Mouse (Mus musculus): Measurements from ENCODE around the gene Cdh8.
"Not testable (repeated sequence)": the region's sequence is repeated elsewhere in the genome, so short reads cannot be mapped to it uniquely, and the experiment has no call there.

Gene Cdh8

DNA sequence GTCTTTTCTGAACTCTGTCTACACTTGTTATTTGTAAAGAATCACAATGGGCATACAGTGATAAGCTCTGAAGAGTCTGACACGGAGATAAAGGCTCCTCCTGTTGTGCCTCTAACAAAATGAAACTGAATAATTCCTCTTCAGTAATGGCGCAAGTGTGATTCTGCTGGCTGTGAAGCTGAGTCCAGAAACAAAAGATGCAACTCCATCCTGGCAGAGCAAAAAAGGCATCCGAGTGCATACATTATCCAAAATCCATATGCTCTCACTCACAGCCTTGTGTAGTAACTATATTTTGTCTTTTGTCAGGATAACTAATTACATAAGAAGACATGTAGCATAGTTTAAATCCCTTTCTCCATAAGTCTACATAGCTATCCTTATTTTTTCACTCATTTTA is 149.1 kb downstream of the Cdh8 start:
- DNase-seq: no peak

DNA sequence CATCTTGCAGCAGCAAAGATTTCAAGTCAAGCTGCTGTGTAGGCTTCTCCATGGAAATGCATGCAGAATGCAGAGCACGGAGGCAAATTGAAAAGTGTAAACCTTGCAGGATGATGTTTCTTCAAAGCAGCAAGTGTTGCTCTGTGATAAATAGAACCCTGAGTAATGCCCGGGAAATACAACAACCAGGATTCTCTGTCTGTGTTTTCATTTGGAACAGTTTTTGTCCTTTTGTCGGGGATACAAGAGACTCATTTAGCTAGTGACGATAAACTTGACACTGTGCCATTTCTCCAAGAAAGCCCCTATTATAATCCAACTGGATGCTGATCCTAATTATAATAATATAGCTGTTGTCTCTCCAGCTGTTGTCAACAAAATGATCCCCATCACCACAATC is 181.9 kb downstream of the Cdh8 start:
- DNase-seq: no peak

DNA sequence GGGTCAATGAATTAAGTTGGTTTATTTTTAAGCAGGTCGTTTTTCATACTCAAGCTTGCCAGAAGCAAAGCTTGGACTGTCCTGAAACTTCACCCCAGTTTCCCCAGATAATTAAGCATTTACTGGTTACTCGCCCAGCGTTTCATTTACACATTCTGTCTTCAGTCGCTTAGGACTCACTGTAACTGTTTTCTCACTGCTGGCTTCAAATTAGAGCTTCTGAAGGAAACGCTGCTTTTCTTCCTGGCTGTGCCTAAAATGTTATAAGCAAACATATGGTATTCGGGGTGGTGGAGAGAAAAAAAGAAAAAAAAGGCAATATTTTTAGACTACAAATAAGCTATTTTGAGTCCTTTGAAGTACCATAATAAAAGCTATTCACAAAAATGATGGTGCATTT is 192.6 kb downstream of the Cdh8 start:
- DNase-seq: no peak

DNA sequence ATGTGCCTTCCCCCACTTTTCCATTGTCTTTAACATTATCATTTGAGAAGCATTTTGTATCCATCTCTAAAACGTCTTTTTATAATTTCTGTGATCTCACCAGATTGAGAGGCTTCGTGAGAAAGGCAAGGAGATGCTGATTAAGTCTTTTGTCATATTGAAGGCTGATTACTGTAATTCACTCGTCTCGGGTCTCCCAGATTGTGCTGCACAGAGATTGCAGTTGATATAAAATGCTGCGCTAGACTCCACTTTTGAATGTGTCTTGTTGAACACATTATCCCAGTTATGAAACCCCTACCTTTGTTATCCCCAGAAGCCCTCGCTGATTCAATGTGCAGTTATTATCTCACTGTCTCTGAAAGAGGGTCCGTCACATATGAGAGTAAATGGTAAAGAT is 211.1 kb downstream of the Cdh8 start:
- no peak for DNase-seq

DNA sequence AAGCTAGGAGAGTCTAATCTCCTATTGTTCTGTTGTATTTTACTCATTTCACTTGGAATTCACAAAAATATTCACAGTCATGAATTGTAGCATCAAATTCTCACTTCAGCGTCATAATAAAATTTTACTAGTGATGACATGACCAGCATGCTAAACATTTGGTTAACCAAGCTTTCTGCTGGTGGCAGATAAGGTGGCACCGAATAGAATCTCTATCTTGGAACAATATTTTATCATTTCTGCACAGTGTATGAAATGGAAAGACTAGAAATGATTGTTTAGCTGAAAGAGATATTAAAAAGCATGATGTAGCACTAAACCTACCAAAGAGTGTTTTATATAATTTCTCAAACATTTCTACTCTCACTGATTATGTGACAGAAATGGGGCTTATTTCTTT is 225.6 kb downstream of the Cdh8 start:
- no peak for DNase-seq

DNA sequence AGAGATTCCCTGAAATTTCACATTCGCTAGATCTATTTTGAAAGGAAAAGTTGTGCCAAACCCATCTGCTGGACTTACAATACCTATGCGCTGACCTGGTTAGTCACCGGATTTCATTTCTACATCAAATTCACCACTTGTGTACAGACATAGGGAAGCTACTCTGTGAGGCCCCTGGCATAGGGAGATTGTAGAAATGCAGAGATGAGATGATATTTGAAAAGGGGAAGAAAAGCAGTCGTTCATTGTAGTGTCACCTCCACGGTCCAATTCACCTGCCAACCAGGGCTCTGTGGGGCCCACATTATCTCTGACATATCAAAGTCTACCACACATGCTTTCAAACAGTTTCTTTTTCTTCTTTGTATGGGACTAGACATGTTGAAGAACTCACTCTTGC is 229.4 kb downstream of the Cdh8 start:
- no peak for DNase-seq

DNA sequence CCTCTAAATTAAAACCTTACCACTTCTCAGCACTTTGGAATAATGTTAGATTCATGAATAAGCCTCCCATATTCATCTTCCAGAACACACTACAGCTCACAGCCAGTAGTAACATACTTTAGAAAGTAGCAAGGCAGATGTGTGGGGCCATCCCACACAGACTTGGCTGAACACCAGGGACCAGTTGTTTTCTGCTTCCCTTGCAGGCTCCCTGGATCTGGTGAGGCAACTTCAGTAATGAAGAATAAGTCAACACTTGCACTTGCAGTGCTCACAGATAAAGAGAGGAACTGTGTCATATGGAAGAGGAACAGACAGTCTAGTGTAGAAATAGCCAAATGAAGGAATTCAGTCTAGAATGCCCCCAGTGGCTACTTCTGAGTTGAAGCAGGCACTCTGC is 232.1 kb downstream of the Cdh8 start:
- DNase-seq: no peak

DNA sequence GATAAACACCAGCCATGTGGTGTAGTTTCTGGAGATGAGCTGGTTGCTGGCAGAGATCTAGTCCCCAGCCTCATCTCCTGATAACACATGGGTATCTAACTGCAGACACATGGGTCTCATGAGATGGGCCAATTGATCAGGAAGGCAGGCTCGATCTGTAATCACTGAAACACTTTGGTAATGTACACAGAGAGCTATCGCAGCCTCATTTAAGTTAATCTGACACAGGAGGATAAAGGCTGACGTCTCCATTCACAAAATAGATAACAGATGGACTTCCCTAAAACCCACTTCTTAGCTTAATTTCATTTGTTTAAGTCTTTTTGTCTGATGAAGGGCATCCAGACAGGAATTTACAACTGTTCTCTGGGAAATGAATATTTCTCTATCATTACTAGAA is 249.3 kb downstream of the Cdh8 start:
- DNase-seq: no peak

DNA sequence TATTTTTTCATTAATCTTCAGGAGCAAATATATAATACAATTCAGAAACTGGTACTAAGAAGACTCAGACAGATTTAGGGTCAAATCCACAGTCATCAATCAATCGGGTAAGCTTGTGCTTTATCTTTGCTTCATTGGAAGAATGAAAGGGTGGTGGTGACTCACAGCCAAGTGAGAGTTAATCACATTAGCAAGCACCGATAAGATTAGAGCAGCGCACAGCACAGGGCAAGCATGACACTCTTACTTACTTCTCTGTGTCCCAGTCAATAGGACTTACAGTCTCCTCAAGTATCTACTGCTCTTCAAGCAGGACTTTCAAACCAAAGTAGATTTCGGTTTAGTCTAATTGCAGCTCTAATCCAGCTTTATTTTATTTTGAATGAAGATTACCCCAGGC is 254.6 kb downstream of the Cdh8 start:
- no peak for DNase-seq

DNA sequence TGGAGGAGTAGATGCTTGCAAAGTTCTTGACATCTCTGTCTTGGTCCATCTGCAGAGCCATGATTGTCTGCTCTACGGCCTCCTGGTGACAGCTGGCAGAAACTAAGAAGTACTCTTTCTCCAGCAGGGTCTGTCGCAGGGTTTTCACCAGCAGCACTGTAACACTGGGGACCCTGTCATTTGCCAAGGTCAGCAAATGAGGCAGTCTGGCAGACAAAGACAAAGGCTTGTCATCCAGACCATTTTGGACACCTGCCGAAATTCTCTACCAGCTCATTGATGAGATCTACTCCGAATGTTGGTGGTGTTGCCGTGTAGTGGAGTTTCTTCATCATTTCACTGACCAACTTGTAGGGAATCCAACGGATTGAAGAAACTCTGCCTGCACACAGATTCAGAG is 270.8 kb downstream of the Cdh8 start:
- DNase-seq: no peak

DNA sequence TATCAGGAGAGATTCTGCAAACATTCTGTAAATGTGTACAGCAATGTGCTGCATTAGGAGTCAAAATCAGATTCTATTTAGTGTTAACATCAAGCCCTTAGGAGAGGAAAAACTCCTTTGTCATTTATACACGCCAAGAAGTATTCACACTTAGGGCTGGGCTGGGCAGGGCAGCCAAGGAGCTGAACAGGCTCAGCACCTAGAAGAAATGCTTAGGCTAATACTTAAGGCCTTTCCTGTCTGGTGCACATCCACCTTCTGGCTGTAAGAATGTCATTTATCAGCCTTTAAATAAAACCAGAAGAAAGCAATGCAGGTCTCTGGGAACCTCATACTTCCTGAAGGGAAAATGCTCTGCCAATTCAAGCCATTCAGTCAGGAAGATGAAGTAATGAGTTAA is 271.5 kb downstream of the Cdh8 start:
- DNase-seq: not testable (repeated sequence)

DNA sequence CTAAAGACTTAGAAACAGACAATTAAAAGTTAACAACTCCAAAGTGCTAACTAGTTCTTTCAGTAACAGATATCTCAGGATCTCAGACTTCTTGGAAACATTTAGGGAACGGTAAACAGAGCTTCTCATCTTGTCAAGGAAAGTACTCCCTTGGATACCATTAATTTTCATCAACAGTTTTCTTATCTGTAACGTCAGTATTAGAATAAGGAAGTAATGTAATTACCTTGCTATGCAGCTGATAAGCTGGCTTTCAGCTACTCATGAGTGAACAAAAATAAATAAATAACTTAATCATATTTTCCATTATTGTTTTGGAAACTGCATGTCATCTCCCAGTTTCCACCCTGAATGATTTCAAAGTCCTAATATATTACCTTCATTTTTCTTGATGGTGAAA is 317.8 kb downstream of the Cdh8 start:
- no peak for DNase-seq

DNA sequence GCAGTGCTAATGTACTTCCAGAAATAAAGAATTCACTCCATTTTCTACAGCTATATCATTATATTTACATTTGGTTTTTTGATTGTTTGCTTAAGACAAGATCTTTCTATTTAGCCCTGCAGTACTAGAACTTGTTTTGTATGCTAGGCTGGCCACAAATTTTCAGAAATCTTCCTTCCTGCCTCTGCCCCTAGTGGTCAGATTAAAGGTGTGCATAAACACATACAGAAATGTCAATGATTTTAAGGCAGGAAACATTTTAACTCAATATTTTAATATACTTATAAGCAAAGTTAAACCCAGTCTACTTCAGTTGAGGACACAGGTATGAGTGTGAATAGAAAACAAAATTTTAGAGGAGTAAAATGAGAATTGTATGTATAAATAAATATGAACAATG is 364.9 kb downstream of the Cdh8 start:
- DNase-seq: no peak

DNA sequence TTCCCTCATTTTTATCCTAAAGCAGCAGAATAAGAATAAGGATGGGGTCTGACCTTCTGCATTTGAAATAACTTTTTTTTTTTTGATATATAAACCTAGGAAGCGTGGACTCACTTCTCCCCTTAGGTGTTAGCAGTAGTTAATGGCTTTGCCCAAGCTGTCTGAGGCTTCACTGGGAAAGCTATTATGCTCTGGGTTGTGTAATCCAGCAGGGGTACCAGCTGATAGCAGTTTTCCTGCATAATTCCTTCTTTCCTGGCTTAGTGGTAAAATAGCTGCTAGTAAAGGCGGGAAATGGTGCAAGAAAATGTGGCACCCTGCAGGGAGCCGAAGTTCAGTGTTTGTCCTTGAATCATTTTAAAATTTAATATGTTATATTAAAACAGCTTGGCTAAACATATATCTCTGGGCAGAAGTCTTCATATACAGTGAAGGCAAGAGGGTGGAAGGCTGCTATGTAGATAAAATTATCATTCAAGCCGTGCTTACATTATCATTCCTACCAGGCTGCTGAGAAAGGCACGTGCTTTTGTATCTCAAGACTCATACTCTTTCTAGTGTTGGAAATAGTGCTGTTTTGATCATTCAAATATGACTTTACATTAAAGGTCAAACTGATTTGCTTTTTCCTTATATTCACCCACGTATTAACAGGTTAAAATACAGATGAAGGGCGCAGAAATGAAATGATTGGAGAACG is 367.5 kb downstream of the Cdh8 start:
- DNase-seq: no peak

DNA sequence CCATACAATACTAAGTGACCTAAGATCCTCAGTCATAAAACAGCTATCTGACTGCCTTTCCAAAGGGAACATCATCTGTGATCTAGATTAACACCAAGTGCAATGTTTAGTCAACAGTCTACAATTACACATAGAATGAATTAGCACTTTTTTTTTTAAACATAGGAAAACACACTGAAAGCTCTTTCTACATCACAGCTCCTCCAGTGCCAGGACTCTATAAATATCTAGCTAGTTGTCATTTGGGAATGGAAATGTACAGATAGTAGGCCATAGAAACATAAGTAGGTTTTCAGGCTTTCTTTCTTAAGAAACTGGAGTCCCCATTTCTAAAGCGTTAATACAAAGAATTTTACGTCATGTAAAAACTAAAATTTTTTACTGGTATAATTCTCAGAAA is 375.8 kb downstream of the Cdh8 start:
- DNase-seq: no peak

DNA sequence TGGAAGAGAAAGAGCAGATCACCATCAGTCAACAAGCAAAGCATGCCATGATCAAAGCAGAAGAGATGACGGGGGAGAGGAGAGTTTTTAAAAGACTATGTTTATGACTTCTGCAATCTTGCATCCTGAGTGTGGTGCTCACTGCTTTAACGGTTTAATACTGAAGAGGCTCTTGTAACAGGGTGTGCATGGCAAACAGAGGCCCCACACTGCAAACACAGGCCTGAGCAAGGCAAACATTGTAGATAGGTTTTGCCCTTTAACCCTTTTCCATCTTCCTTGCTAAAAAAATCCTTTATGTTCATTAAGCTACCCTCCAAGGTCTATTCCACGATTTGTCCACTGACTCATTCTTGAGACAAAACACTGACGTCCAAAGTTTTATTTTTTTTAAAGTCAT is 385.2 kb downstream of the Cdh8 start:
- DNase-seq: no peak
